Mouse (Mus musculus) neural tube, embryonic 11.5 days (tissue): ENCODE results near the gene Igfbp4. TPM values are rescaled to one million over a fixed set of nuclear protein-coding genes. Genes with fewer than 3 reads are reported as not detected.
A peak's percentile ranks its signal among the peaks of the same experiment; 100 is the strongest.

ENCODE experiments used
- ATAC-seq: fragments of 200-750 bp; cut with Nextera tagmentation; 2 replicates; pipeline ENCODE4 v1.8.0; 2017; ENCODE audit warnings: moderate number of reproducible peaks, mild to moderate bottlenecking, moderate TSS enrichment, moderate library complexity; ENCODE audit not compliant: insufficient read depth, low FRiP score, low TSS enrichment
- DNase-seq: peaks from one replicate; pipeline ENCODE4 v3.0.0-alpha.2; 2015; ENCODE audit warnings: low spot score
- H3K27ac ChIP-seq: fragments of 300-500 bp; sonication (generic); 2 replicates; pipeline ENCODE4 v1.5.1; 2014; ENCODE audit warnings: low read depth, mild to moderate bottlenecking, low read length
- H3K27me3 ChIP-seq: fragments of 300-500 bp; sonication (generic); 2 replicates; pipeline ENCODE4 v1.6.1; 2014; ENCODE audit warnings: mild to moderate bottlenecking, low read length, mixed read lengths; ENCODE audit not compliant: control insufficient read depth, insufficient read depth
- H3K36me3 ChIP-seq: fragments of 300-500 bp; sonication (generic); 2 replicates; pipeline ENCODE4 v1.6.1; 2014; ENCODE audit warnings: mild to moderate bottlenecking, low read length, moderate library complexity, mixed read lengths; ENCODE audit not compliant: control insufficient read depth, insufficient read depth
- H3K4me1 ChIP-seq: fragments of 300-500 bp; sonication (generic); 2 replicates; pipeline ENCODE4 v1.6.1; 2014; ENCODE audit warnings: low read length, mixed read lengths; ENCODE audit not compliant: control insufficient read depth, insufficient read depth
- H3K4me2 ChIP-seq: fragments of 300-500 bp; sonication (generic); 2 replicates; pipeline ENCODE4 v1.6.1; 2014; ENCODE audit warnings: low read depth, mild to moderate bottlenecking, moderate library complexity
- H3K4me3 ChIP-seq: fragments of 300-500 bp; sonication (generic); 2 replicates; pipeline ENCODE4 v1.5.1; 2014; ENCODE audit warnings: low read depth, low read length
- H3K9ac ChIP-seq: fragments of 300-500 bp; sonication (generic); 2 replicates; pipeline ENCODE4 v1.6.1; 2014; ENCODE audit warnings: mild to moderate bottlenecking, low read length
- H3K9me3 ChIP-seq: fragments of 300-500 bp; sonication (generic); 2 replicates; pipeline ENCODE4 v1.6.1; 2016; ENCODE audit warnings: low read length; ENCODE audit not compliant: control insufficient read depth
- WGBS: fragments of 180-500 bp; shearing (Covaris S2); extraction: QIAGEN DNeasy Blood & Tissue Kit; methylation state at CpG from one replicate; pipeline ENCODE4 v1.1.7; 2014; 5-methylcytosine and 5-hydroxymethylcytosine counted together
- polyA plus RNA-seq: library from polyadenylated mRNA; unstranded; fragments of >200 nt; fragmentation: Nextera tagmentation; extraction: Ambion mirVana; gene quantifications from 2 replicates; pipeline ENCODE4 v1.2.1, GENCODE M21; 2014

The Igfbp4 gene
- polyA plus RNA-seq, 1 experiment from 2014 or later = 365 TPM

GRCm38 (mm10) chr11:99036254-99036653, 4.8 kb upstream of the Igfbp4 start:
- Histone ChIP-seq H3K27ac (no peak overlapping the region), H3K4me3 (no peak overlapping the region), H3K4me2 (no peak overlapping the region), H3K36me3 (no peaks in the 10 kb centered on the region), H3K9me3 (no peaks in the 10 kb centered on the region), H3K4me1 (no peaks in the 10 kb centered on the region), H3K9ac (no peak overlapping the region), H3K27me3 (no peaks in the 10 kb centered on the region)
- 82% methylated on average over 6 of the region's 6 CpGs for WGBS
- ATAC-seq (no peak), DNase-seq (no peak)

- H3K4me2 ChIP-seq = peak overlapping the region; percentile 74
- H3K4me1 ChIP-seq = peaks cover 12% of the 10 kb centered on the region; the same call in 1 of the 2 replicates
- ATAC-seq (peak; percentile 75), DNase-seq (peak; percentile 91)
- peak overlapping the region; percentile 71 for H3K4me3 ChIP-seq
- peak overlapping the region; percentile 93 for H3K9ac ChIP-seq
- H3K9me3 ChIP-seq = no peaks in the 10 kb centered on the region
- H3K36me3 ChIP-seq = 0 out of 2 replicates have a peak, but pooled peaks cover 6% of the 10 kb centered on the region
- WGBS = under 1% methylated on average over 15 of the region's 15 CpGs
- H3K27me3 ChIP-seq = no peaks in the 10 kb centered on the region
- H3K27ac ChIP-seq = peak overlapping the region; percentile 93
These were observed 1.3 kb upstream of the Igfbp4 start for GRCm38 (mm10) chr11:99039782-99040181.

DNA sequence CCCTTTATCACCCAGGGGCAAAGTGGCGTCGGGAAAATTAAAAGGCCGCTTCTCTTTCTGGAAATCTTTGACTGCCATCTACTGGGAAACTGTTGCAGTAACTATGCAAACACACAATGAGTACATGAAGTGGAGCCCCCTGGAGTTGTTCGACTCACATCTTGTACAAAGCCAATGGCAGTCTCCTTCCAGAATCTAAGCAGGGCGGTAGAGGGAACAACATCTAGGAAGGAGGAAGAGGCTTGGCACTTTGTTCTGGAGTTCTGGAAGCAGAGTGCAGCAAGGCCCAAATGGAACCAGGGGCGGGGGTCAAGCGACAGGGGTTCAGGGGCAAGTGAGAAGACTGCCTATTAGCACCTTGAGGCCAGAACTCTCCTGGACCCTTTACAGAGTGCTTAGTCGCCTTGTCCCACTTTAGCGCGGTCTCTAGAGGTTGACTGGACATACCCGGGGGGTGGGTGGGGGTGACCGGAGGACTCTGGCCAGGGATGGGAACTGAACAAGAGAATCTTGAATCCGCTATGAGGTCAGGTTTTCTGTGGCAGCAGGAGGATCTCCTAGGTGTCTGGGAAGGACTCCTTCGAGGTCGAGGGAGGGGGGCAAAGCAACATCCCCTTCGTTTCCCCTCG, 584 bp upstream of the Igfbp4 start:
- Histone ChIP-seq H3K27ac (peak overlapping the region; percentile 93), H3K27me3 (no peaks in the 10 kb centered on the region), H3K36me3 (0 out of 2 replicates have a peak, but pooled peaks cover 6% of the 10 kb centered on the region), H3K4me1 (peaks cover 12% of the 10 kb centered on the region; the same call in 1 of the 2 replicates), H3K9me3 (no peaks in the 10 kb centered on the region), H3K9ac (peak overlapping the region; percentile 93), H3K4me2 (peak overlapping the region; percentile 74), H3K4me3 (peak overlapping the region; percentile 71)
- DNase-seq (peak; percentile 66), ATAC-seq (peak; percentile 50)
- 3% methylated on average over 17 of the region's 17 CpGs for WGBS

GRCm38 (mm10) chr11:99041841-99042780, 1.1 kb downstream of the Igfbp4 start:
- Histone ChIP-seq H3K4me3 (peak overlapping the region; percentile 71), H3K4me1 (peaks cover 18% of the 10 kb centered on the region; the same call in 1 of the 2 replicates), H3K27me3 (no peaks in the 10 kb centered on the region), H3K4me2 (peak overlapping the region; percentile 74), H3K27ac (peak overlapping the region; percentile 93), H3K36me3 (0 out of 2 replicates have a peak, but pooled peaks cover 6% of the 10 kb centered on the region), H3K9ac (peak overlapping the region; percentile 93), H3K9me3 (no peaks in the 10 kb centered on the region)
- DNase-seq (no peak), ATAC-seq (no peak)
- 57% methylated on average over 16 of the region's 16 CpGs for WGBS

- H3K27ac ChIP-seq = peak overlapping the region; percentile 11; the same call in 1 of the 2 replicates
- WGBS = 58% methylated on average over 12 of the region's 12 CpGs
- peak overlapping the region; percentile 74 for H3K4me2 ChIP-seq
- H3K9me3 ChIP-seq = no peaks in the 10 kb centered on the region
- H3K4me1 ChIP-seq = peaks cover 21% of the 10 kb centered on the region; the same call in 1 of the 2 replicates
- DNase-seq (no peak), ATAC-seq (no peak)
- H3K4me3 ChIP-seq = peak overlapping the region; percentile 71
- peak overlapping the region; percentile 20; the same call in 1 of the 2 replicates for H3K9ac ChIP-seq
- H3K36me3 ChIP-seq = peaks cover 6% of the 10 kb centered on the region; the same call in 1 of the 2 replicates
- H3K27me3 ChIP-seq = no peaks in the 10 kb centered on the region
These were observed 1.9 kb downstream of the Igfbp4 start for GRCm38 (mm10) chr11:99042834-99043431.

DNA sequence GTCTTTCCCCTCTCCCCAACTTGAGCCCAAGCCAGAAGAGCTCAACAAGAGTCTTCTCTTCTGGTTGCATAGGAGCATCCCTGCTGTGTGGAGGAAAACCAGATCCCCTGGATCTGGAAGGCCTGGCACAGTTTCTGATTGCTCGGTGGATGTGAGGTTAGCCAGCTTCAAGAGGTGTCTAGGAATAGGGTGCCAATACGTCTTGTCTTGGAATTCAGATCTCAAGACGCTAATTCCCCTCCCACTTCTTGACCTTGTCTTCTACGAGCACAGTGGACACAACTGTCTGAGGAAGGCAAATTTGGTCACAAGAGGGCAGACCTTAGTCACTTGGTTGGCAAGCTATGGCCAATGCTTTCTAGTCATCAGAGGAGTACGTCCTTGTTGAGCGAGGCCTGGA, 2.6 kb downstream of the Igfbp4 start:
- H3K27me3 ChIP-seq = no peaks in the 10 kb centered on the region
- DNase-seq (no peak), ATAC-seq (no peak)
- H3K36me3 ChIP-seq = peaks cover 9% of the 10 kb centered on the region
- peak overlapping the region; percentile 7; the same call in 1 of the 2 replicates for H3K4me2 ChIP-seq
- WGBS = 87% methylated on average over 6 of the region's 6 CpGs
- peaks cover 21% of the 10 kb centered on the region; the same call in 1 of the 2 replicates for H3K4me1 ChIP-seq
- H3K9me3 ChIP-seq = no peaks in the 10 kb centered on the region
- no peak overlapping the region for H3K4me3 ChIP-seq
- H3K27ac ChIP-seq = no peak overlapping the region
- no peak overlapping the region for H3K9ac ChIP-seq

DNA sequence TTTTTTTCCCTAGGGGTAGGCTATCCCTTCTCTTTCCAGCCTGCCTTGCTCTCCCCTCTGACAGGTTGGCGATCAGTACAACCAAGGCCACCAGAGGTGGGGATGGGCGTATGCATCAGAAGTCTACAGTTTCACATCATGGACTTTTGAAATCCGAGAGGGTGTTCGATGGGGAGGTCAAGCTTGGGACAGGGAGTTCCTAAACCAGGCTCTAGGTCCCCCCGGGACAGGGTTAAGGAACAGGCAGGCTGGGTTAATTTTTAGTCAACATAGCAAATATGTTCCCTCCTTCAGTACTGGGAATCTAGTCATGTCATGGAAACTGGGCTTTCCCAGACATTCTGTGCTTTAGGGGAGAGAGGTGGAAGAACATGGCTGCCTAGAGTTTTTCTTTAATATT, 3.3 kb downstream of the Igfbp4 start:
- no peak for ATAC-seq
- Histone ChIP-seq H3K27me3 (no peaks in the 10 kb centered on the region), H3K36me3 (peaks cover 16% of the 10 kb centered on the region), H3K9me3 (no peaks in the 10 kb centered on the region), H3K4me3 (no peak overlapping the region), H3K4me1 (peaks cover 21% of the 10 kb centered on the region; the same call in 1 of the 2 replicates), H3K9ac (no peak overlapping the region), H3K27ac (no peak overlapping the region), H3K4me2 (no peak overlapping the region)
- DNase-seq = no peak
- 77% methylated on average over 5 of the region's 5 CpGs for WGBS

DNA sequence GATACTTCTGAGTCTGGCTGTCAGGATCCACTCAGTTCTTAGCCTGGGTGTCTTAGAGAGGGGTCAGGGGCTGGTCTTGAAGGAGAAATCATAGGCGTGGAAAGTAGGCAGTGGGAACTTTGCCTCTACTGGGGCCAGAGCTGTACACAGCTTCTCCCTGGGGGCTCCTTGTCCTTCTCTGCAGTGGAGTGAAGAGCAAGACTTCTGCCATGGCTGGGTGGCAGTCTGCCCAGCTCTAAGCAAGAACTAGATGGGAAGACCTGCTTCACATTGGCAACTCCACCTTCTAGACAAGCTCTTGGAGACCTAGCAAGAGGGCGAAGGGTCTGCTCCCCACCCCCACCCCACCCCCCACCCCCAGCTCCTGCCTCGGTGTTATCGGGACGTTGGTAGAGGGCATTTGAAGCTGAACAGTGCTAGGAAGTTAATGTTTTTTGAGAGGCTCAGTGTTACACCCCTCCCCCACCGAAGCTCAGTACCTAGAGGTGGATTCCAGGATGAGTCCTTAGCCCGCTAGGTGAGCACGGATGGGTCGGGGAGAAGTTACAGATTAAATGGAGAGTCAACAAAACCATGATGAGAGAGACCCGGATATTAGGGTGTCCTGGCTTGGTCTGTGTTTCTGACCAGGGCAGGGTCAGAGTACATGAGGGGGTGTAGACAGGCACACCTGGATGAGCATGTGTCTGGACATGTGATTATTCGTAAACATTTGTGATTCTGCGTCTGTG, 4.3 kb downstream of the Igfbp4 start:
- no peaks in the 10 kb centered on the region for H3K27me3 ChIP-seq
- H3K4me1 ChIP-seq = peaks cover 21% of the 10 kb centered on the region; the same call in 1 of the 2 replicates
- H3K9me3 ChIP-seq = no peaks in the 10 kb centered on the region
- DNase-seq = no peak
- no peak overlapping the region for H3K27ac ChIP-seq
- ATAC-seq = no peak
- H3K9ac ChIP-seq = no peak overlapping the region
- no peak overlapping the region for H3K4me2 ChIP-seq
- 90% methylated on average over 12 of the region's 12 CpGs for WGBS
- H3K4me3 ChIP-seq = no peak overlapping the region
- H3K36me3 ChIP-seq = peaks cover 20% of the 10 kb centered on the region
